Mouse (Mus musculus) T-cell, adult 2 months (primary cell): Measurements from ENCODE around the gene Osgep.
A peak's percentile ranks its signal among the peaks of the same experiment; 100 is the strongest.
"Not testable (repeated sequence)": the region's sequence is repeated elsewhere in the genome, so short reads cannot be mapped to it uniquely, and the experiment has no call there.

Source experiments
- DNase-seq: peaks from one replicate; pipeline ENCODE4 v3.0.0; 2022; ENCODE audit warnings: low spot score

Osgep gene

GRCm38 (mm10) chr14:50931493-50932020 lies 6.9 kb upstream of the Osgep start:
- DNase-seq: no peak

- DNase-seq: peak; percentile 99
Measured at GRCm38 (mm10) chr14:50930754-50931492, 6.2 kb upstream of the Osgep start, which contains the start of the genes Pip4p1 and Pnp. Pip4p1 (minus strand) TSS chr14:50930856. Pnp (plus strand) TSS chr14:50931082.

GRCm38 (mm10) chr14:50930377-50930753 lies 5.7 kb upstream of the Osgep start:
- peak; percentile 80 for DNase-seq

GRCm38 (mm10) chr14:50929951-50930350 lies 5.3 kb upstream of the Osgep start:
- no peak for DNase-seq

- DNase-seq: no peak
Measured at GRCm38 (mm10) chr14:50927366-50927765, 2.7 kb upstream of the Osgep start.

GRCm38 (mm10) chr14:50925111-50925920 lies 623 bp upstream of the Osgep start:
- no peak for DNase-seq

- DNase-seq: not testable (repeated sequence)
Measured at GRCm38 (mm10) chr14:50923437-50923836, 1.3 kb downstream of the Osgep start.

GRCm38 (mm10) chr14:50911356-50911755 lies 13.3 kb downstream of the Osgep start:
- no peak for DNase-seq

GRCm38 (mm10) chr14:50908126-50908525 lies 16.6 kb downstream of the Osgep start:
- no peak for DNase-seq

GRCm38 (mm10) chr14:50905327-50905726 lies 19.4 kb downstream of the Osgep start:
- DNase-seq: not testable (repeated sequence)

GRCm38 (mm10) chr14:50904828-50905129 lies 19.9 kb downstream of the Osgep start:
- DNase-seq: no peak

- no peak for DNase-seq
Measured at GRCm38 (mm10) chr14:50903973-50904827, 20.5 kb downstream of the Osgep start.

- DNase-seq: not testable (repeated sequence)
Measured at GRCm38 (mm10) chr14:50897992-50898391, 26.7 kb downstream of the Osgep start.

GRCm38 (mm10) chr14:50897374-50897765 lies 27.3 kb downstream of the Osgep start, which contains the start of gene Klhl33:
Klhl33 (minus strand) TSS chr14:50897507.
- DNase-seq: no peak

- no peak for DNase-seq
Measured at GRCm38 (mm10) chr14:50896747-50897373, 27.8 kb downstream of the Osgep start.

- DNase-seq: no peak
Measured at GRCm38 (mm10) chr14:50895985-50896746, 28.5 kb downstream of the Osgep start.

GRCm38 (mm10) chr14:50895407-50895806 lies 29.3 kb downstream of the Osgep start:
- DNase-seq: no peak

- no peak for DNase-seq
Measured at GRCm38 (mm10) chr14:50892541-50893459, 31.9 kb downstream of the Osgep start.

- no peak for DNase-seq
Measured at GRCm38 (mm10) chr14:50892091-50892490, 32.6 kb downstream of the Osgep start.

- DNase-seq: no peak
Measured at GRCm38 (mm10) chr14:50891621-50892020, 33.1 kb downstream of the Osgep start.
